Mouse (Mus musculus): ENCODE data around the gene Il12rb1.
"Not testable (repeated sequence)": the region's sequence is repeated elsewhere in the genome, so short reads cannot be mapped to it uniquely, and the experiment has no call there.

Gene Il12rb1

GRCm38 (mm10) chr8:70801830-70802229 is 6.4 kb upstream of the Il12rb1 start:
- no peak for DNase-seq

DNA sequence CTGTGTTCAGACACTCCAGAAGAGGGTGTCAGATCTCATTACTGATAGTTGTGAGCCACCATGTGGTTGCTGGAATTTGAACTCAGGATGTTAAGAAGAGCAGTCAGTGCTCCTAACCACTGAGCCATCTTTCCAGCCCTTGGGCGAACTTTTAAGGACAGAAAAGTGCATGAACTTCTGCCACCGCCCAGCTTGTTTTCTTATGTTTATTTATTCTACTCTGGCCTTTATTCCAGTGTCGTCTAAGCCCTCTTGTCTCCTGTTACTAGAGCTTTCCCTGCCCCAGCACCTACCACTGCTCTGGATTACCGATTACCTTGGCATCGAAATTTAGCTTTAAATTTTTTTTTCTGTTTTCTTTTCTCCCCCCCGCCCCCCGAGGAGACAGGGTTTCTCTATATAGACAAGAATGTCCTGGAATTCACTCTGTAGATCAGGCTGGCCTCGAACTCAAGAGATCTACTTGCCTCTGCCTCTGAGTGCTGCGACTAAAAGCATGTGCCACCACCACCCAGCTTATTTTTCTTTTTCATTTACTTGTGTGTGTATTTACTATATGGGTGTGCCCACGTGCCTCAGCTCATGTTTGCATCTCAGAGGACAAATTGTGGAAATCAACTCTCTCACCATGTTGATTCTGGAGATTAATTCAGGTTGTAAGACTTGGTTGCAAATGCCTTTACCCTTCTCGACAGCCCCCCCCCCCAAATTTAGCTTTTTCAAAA is 5.3 kb upstream of the Il12rb1 start:
- no peak for DNase-seq

- no peak for DNase-seq
These were observed 4.3 kb upstream of the Il12rb1 start for GRCm38 (mm10) chr8:70803761-70804480.

DNA sequence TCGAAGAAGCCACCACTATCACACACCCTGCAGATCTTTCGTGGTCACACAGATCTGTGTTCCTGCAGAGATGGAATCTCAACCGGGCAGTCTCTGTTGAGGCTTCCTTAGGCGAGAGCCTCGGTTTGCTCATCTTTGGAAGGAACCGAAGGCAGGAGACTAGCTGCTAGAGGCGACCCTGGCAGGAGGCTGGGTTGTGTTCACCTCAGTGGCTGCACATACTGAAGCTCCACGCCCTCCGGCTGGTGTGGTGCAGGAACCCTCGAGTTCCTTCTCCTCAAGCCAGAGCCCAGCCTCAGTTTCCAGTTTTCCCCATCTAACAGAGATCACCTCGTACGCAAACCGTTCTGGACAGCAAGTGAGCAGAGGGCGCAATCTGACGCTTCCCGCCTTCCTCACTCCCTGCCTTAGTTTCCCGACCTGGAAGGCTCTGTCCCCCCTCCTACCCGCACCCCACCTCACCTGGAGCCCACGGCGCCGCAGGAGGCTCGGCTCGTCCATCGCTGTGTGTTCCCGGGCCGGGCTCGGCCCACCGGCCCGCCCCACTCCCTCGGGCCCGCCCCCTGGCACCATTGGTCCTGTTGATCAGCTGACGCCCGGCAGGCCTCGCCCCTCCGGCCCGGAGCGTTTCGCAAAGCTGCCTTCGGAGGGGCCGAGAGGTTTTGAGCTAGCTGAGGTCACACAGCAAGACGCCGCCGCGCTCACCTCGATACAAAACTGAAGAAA is 3.6 kb upstream of the Il12rb1 start, which contains the start of gene Mast3:
Mast3 (minus strand) TSS at position 574 of the 726 bp plus-strand sequence.
- DNase-seq = peak; percentile 83 to 84

DNA sequence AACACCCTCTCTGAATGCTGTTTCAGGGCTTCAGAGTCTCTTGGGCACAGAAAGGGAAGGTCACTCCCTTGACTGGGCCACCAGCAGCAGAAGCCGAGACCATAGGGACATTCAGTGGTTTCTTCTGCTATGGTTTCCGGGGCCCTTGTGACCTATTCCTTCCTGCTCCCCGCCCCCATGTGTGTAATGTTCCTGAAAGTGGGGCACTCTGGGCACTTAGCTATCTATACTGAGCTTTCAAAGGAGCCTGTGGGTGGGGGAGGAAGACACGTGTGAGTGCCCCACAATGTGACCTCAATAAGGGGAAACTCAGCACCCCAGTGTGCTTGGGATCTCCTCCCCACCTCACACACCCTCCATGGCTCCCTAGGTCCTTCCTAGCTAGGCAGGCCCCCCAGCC is 1.7 kb upstream of the Il12rb1 start:
- no peak for DNase-seq

DNA sequence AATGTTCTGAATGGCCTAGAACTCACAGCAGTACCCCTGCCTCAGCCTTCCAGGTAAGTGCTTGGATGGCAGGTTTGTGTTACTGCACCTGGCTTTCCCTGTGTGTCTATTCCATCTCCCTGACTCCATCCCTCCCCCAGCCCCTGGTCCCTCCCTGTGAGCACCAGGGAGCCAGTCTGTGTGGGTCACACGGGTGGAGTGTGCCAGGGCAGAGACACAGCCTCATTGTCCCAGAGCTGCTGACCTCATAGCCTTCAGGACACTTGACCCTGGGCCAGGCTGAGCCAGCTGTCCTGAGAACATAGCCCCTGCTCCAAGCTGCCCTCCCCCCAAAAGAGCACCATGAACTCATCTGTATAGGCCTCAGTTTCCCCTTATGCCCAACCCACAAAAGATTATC is 945 bp upstream of the Il12rb1 start:
- DNase-seq = no peak

DNA sequence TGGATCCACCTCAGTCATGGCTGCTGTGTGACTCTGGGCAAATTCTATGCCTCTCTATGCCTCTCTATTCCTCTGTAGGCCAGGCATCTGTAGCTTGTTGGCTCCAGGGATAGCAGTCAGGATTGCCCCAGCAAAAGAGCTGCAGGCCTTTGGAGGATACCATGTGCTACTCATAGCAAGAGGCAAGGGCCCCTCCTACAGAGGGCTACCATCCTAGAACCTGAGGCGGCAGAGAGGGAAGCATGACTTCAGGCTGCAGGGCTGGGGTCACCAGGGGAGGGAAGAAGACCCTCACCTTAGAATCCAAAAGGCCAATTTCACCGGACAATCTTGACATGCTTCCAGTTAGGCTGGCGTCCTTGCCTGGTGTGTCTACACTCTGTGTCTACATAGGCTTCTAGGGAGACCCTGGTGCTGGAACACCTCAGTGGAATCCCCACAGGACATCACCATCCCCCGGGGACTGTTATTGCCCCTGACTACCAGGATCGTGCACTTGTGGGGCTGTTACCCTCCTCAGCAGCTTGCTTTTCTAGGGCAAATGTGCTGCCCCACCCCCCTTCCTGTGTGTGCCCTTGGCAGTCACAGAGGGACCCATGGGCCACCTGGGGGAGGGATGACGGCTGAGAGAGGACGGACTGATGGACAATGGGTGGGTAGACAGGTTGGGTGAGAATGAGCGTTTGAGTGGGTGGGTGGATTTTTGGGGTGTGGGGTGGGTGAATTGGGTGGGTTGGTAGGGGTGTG is 879 bp downstream of the Il12rb1 start:
- no peak for DNase-seq

GRCm38 (mm10) chr8:70810962-70811680 is 2.9 kb downstream of the Il12rb1 start:
- DNase-seq = no peak

DNA sequence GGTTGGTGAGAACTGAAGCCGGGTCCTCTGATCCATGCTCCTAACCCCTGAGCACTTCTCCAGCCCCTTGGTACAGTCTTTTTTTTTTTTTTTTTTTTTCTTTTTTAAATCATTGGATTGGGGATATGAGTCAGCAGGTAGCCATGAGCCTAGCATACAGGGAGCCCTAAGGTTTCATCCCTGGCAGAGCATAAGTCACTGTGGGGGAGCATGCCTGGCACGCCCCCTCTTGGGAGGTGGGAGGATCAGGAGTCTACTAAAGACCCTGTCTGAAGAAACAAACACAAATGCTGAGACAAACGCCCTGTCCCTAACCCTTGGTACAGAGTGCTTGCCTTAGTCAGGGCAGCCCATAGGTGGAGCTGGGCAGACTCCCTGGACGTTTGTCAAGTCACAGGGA is 3.8 kb downstream of the Il12rb1 start:
- DNase-seq = no peak

DNA sequence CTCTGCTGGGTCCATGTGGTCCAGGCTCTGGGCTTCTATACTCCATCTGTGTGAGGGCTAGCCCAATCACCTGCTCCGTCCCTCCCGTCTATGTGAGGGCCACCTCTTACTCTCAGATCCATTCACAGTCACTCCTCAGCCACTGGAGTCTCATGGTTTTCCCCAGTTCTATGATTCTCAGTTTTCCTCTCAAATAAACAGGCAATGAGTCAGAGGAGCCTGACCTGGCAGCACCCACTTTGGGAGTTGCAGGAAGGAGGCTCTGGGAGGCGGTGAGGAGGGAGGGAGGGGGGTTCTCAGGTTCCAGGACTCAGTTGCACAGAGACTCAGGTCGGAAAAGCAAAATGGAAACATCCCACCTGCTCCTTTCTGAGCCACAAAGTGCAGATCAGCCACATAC is 4.6 kb downstream of the Il12rb1 start:
- DNase-seq = no peak

DNA sequence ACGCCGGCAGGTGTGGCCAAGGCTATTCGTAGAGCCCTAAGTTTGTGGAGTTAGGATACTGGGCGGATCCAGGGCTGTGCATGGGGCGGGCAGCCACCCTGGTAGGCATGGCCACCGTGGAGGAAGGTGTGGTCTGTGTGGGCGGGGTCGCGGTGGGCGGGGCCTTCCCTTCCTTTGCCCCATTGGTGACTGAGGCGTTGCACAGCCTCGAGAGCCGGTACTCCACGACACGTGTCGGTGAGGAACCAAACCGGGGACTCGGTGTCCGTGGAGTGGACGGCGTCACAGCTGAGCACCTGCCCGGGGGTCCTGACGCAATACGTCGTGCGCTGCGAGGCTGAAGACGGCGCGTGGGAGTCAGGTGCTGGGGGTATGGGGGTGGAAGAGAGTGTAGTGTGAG is 8.4 kb downstream of the Il12rb1 start:
- DNase-seq = peak; percentile 54 to 79

- peak; percentile 80 to 84 for DNase-seq
These were observed 12.1 kb downstream of the Il12rb1 start for GRCm38 (mm10) chr8:70820101-70820935.

- DNase-seq = peak; percentile 61 to 70
These were observed 13.2 kb downstream of the Il12rb1 start for GRCm38 (mm10) chr8:70821399-70821962.

- no peak for DNase-seq
These were observed 13.7 kb downstream of the Il12rb1 start for GRCm38 (mm10) chr8:70821992-70822391.

- not testable (repeated sequence) for DNase-seq
These were observed 14.3 kb downstream of the Il12rb1 start for GRCm38 (mm10) chr8:70822594-70822993.

DNA sequence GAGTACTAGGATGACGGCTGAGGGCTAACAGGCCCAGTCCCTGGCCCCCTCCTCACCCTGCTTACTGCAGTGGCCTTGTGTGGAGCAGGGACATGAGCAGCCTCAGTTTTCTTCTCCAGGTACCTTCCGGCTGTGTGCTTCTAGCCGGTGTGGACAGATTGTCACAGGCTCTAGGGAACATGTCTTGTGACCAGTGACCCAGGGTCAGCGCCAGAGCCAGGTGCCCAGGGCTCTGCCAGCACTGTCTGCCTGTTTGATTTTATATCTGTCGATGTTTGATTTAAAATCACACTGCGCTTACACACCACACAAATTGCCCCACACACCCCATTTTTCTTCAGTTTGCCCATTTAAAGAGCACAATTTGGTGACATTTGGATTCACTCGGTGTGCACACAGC is 15.6 kb downstream of the Il12rb1 start:
- no peak for DNase-seq

DNA sequence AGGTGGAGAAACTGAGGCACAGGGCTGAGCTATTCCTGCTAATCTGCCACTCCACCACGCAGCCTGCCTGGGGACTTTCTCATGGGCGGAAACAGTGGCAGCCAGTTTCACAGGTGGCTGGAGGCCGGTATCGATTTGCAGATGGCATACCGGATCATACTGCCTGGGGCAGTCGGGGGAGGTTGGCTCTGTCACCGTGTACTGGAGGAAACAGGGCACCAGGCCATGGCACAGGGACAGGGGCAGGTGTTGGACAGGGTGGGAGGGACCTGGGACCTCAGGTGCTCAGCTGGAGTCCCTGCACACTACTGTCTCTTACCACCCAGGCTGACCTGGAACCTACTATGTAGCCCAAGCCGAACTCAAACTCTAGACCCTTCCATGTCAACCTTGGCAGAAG is 17.6 kb downstream of the Il12rb1 start:
- DNase-seq = no peak

GRCm38 (mm10) chr8:70827010-70827409 is 18.8 kb downstream of the Il12rb1 start:
- no peak for DNase-seq

GRCm38 (mm10) chr8:70827796-70828195 is 19.5 kb downstream of the Il12rb1 start:
- DNase-seq = no peak

DNA sequence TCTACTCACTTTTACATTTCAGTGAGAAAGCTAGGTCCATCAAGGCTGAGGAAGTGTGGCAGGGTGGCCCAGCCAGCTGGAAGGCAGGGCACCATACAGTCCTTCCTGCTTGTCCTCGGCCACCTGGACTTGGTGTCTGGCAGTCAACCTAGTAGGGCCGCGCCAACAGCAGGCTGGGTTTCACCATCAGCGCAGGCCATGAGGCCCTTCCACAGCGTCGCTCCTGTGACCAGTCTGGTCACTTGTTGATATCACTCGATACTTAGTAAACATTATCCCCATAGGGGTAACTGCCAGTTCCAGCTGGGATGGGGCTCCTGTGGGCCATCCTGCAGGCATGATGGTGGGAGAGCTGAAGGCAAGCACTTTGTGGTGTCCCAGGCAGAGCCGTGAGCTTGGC is 23.3 kb downstream of the Il12rb1 start:
- DNase-seq = no peak

GRCm38 (mm10) chr8:70832371-70832770 is 24.1 kb downstream of the Il12rb1 start:
- DNase-seq = no peak

All from kidney, adult 8-10 months (tissue).